Mouse (Mus musculus) heart, embryonic 14.5 days (tissue): ENCODE data around the gene Pcsk6. TPM values are rescaled to one million over a fixed set of nuclear protein-coding genes. Genes with fewer than 3 reads are reported as not detected.

Experiments used
- ATAC-seq: fragments of 200-750 bp; cut with Nextera tagmentation; 2 replicates; pipeline ENCODE4 v1.8.0; 2017; ENCODE audit warnings: low read depth, moderate TSS enrichment; ENCODE audit not compliant: insufficient number of reproducible peaks, insufficient read depth, low FRiP score
- H3K27ac ChIP-seq, 2 experiments: fragments of 200-500 bp in 1 of 2; fragments of 300-500 bp in 1 of 2; sonication (generic) in 1 of 2; replicated peaks in 1 of 2; 2 replicates each; pipeline ENCODE4 v1.5.1; 2012 to 2014; ENCODE audit warnings: low read depth in 2 of 2, low read length in 2 of 2, control low read depth in 1 of 2, mild to moderate bottlenecking in 1 of 2, mixed read lengths in 1 of 2; ENCODE audit not compliant: control insufficient read depth in 1 of 2, insufficient read depth in 1 of 2
- H3K27me3 ChIP-seq: fragments of 300-500 bp; sonication (generic); 2 replicates; pipeline ENCODE4 v1.6.1; 2014; ENCODE audit warnings: mild to moderate bottlenecking, low read length, control low read depth; ENCODE audit not compliant: control insufficient read depth, insufficient read depth
- H3K36me3 ChIP-seq: fragments of 300-500 bp; sonication (generic); 2 replicates; pipeline ENCODE4 v1.6.1; 2014; ENCODE audit warnings: mild to moderate bottlenecking, control low read depth, low read length, mixed read lengths; ENCODE audit not compliant: control insufficient read depth, insufficient read depth
- H3K4me1 ChIP-seq, 2 experiments: fragments of 200-500 bp in 1 of 2; fragments of 300-500 bp in 1 of 2; sonication (generic) in 1 of 2; 2 replicates each; pipeline ENCODE4 v1.6.1; 2012 to 2014; ENCODE audit warnings: low read length in 2 of 2, control low read depth in 1 of 2, mixed read lengths in 1 of 2; ENCODE audit not compliant: control insufficient read depth in 2 of 2, insufficient read depth in 2 of 2
- H3K4me2 ChIP-seq: fragments of 300-500 bp; sonication (generic); 2 replicates; pipeline ENCODE4 v1.6.1; 2014; ENCODE audit warnings: mild to moderate bottlenecking, low read length
- H3K4me3 ChIP-seq, 2 experiments: fragments of 200-500 bp in 1 of 2; fragments of 300-500 bp in 1 of 2; sonication (generic) in 1 of 2; 2 replicates each; pipeline ENCODE4 v1.5.1; 2012 to 2014; ENCODE audit warnings: low read length in 2 of 2, mild to moderate bottlenecking in 2 of 2, control low read depth in 1 of 2, low read depth in 1 of 2, moderate library complexity in 1 of 2; ENCODE audit not compliant: control insufficient read depth in 1 of 2, insufficient read depth in 1 of 2
- H3K9ac ChIP-seq: fragments of 300-500 bp; sonication (generic); 2 replicates; pipeline ENCODE4 v1.6.1; 2014; ENCODE audit warnings: mild to moderate bottlenecking, low read length
- H3K9me3 ChIP-seq: fragments of 300-500 bp; sonication (generic); 2 replicates; pipeline ENCODE4 v1.6.1; 2016; ENCODE audit warnings: low read length, control low read depth; ENCODE audit not compliant: control insufficient read depth
- WGBS: fragments of 180-500 bp; shearing (Covaris S2); extraction: QIAGEN DNeasy Blood & Tissue Kit; methylation state at CpG from one replicate; pipeline ENCODE4 v1.1.7; 2014; 5-methylcytosine and 5-hydroxymethylcytosine counted together
- polyA plus RNA-seq: library from polyadenylated mRNA; unstranded; fragments of >200 nt; fragmentation: Nextera tagmentation; extraction: Ambion mirVana; gene quantifications from 2 replicates; pipeline ENCODE4 v1.2.1, GENCODE M21; 2014

Gene Pcsk6
- polyA plus RNA-seq, 1 experiment from 2014 or later, result 3.0 TPM

DNA sequence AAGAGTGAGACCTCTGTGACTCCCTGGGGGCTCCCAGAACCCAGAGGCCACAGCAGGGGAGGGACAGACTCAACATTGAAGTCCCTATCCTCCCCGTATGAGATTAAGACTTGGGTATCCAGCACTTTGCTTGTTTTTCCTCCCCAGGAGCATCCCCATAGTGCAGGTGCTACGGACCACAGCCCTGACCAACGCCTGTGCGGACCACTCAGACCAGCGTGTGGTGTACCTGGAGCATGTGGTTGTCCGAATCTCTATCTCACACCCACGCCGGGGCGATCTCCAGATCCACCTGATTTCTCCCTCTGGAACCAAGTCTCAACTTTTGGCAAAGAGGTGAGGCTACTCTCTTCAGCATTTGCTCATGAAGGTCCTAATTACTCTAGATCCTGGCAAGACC lies 118.5 kb downstream of the Pcsk6 start:
- Histone ChIP-seq H3K27ac (no peak overlapping the region), H3K36me3 (no peaks in the 10 kb centered on the region), H3K4me2 (no peak overlapping the region), H3K27me3 (no peaks in the 10 kb centered on the region), H3K4me3 (no peak overlapping the region), H3K4me1 (peaks cover 0 to 5% of the 10 kb centered on the region in 2 experiments; a peak in 3 of 4 replicates), H3K9ac (no peak overlapping the region), H3K9me3 (no peaks in the 10 kb centered on the region)
- 89% methylated on average over 9 of the region's 9 CpGs for WGBS
- ATAC-seq, result no peak

DNA sequence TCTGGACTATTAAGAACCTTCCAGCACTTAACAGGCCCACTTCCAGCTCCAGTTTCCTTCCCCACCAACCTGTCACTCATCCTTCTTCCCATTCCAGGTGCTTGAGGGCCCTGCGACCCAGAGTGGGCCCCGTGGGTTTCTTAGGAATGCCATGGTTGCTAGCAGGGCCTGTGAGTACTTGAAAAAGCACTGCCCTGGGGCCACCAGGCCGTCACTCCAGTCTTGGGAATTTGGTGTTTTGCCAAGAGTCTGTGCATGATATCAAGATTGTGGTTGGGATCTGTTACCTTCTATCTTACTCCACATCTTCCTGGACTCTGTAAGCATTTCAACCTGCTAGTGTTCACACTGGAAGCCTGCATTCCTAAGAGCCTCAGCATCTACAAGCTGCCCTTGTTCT lies 120.5 kb downstream of the Pcsk6 start:
- H3K27ac ChIP-seq, result no peak overlapping the region
- H3K4me2 ChIP-seq, result no peak overlapping the region
- 55% methylated on average over 3 of the region's 3 CpGs for WGBS
- ATAC-seq, result no peak
- H3K4me3 ChIP-seq, result no peak overlapping the region
- no peak overlapping the region for H3K9ac ChIP-seq
- no peaks in the 10 kb centered on the region for H3K9me3 ChIP-seq
- H3K27me3 ChIP-seq, result no peaks in the 10 kb centered on the region
- H3K4me1 ChIP-seq, result peaks cover 0 to 5% of the 10 kb centered on the region in 2 experiments; a peak in 3 of 4 replicates
- no peaks in the 10 kb centered on the region for H3K36me3 ChIP-seq

GRCm38 (mm10) chr7:65988249-65988648 lies 126.7 kb downstream of the Pcsk6 start:
- 66% methylated on average over 4 of the region's 4 CpGs for WGBS
- H3K4me1 ChIP-seq, result no peaks in the 10 kb centered on the region
- no peak for ATAC-seq
- no peak overlapping the region for H3K4me3 ChIP-seq
- H3K9me3 ChIP-seq, result no peaks in the 10 kb centered on the region
- no peak overlapping the region for H3K9ac ChIP-seq
- no peak overlapping the region for H3K27ac ChIP-seq
- no peak overlapping the region for H3K4me2 ChIP-seq
- no peaks in the 10 kb centered on the region for H3K27me3 ChIP-seq
- H3K36me3 ChIP-seq, result no peaks in the 10 kb centered on the region

DNA sequence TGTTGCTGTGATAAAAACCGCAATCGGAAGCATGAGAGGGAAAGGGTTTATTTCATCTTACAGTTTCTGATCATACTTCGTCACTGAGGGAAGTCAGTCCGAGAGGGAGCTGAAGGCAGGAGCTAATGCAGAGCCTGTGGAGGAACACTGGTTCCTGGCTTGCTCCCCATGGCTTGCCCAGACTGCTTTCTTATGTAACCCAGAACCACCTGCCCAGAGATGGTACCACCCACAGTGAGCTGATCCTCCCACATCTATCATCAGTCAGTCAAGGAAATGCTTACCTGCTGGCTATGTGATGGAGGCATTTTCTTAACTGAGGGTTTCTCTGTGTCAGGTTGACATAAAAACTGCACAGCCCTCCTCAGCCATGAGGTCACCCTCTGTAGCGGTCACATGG lies 127.2 kb downstream of the Pcsk6 start:
- Histone ChIP-seq H3K9me3 (no peaks in the 10 kb centered on the region), H3K4me2 (no peak overlapping the region), H3K27me3 (no peaks in the 10 kb centered on the region), H3K4me3 (no peak overlapping the region), H3K9ac (no peak overlapping the region), H3K36me3 (no peaks in the 10 kb centered on the region), H3K4me1 (no peaks in the 10 kb centered on the region), H3K27ac (no peak overlapping the region)
- ATAC-seq, result no peak
- 89% methylated on average over 5 of the region's 5 CpGs for WGBS

- Histone ChIP-seq H3K4me1 (no peaks in the 10 kb centered on the region), H3K36me3 (no peaks in the 10 kb centered on the region), H3K9me3 (no peaks in the 10 kb centered on the region), H3K27me3 (no peaks in the 10 kb centered on the region), H3K4me3 (no peak overlapping the region), H3K27ac (no peak overlapping the region), H3K9ac (no peak overlapping the region), H3K4me2 (no peak overlapping the region)
- WGBS, result 75% methylated on average over 6 of the region's 6 CpGs
- no peak for ATAC-seq
Measured at GRCm38 (mm10) chr7:65992329-65992728, 130.8 kb downstream of the Pcsk6 start.

DNA sequence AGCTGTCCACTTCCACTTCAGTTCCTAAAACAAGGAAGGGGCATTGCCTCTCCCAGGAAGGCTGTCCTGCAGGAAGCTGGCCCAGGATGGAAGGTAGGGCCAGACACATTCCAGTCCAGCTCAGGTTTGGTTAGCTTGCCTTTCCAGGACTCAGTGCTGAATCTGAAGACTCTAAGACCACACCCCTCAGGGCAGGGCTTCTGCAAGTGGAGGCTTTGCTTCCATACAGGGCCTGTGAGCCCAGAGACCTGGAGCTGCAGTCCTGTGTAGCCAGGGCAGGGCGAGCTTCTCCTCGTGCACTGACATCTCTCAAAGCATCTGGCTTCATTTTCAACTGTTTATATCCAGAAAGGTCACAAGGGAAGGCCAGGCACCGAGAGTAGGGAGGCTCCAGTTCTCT lies 131.9 kb downstream of the Pcsk6 start:
- H3K27me3 ChIP-seq, result no peaks in the 10 kb centered on the region
- 64% methylated on average over 3 of the region's 3 CpGs for WGBS
- no peak for ATAC-seq

GRCm38 (mm10) chr7:66001035-66001754 lies 139.7 kb downstream of the Pcsk6 start:
- Histone ChIP-seq H3K9ac (no peak overlapping the region), H3K4me1 (no peaks in the 10 kb centered on the region), H3K27ac (no peak overlapping the region), H3K4me3 (no peak overlapping the region), H3K27me3 (no peaks in the 10 kb centered on the region), H3K36me3 (no peaks in the 10 kb centered on the region), H3K9me3 (0 out of 2 replicates have a peak, but pooled peaks cover 2% of the 10 kb centered on the region), H3K4me2 (no peak overlapping the region)
- 88% methylated on average over 16 of the region's 16 CpGs for WGBS
- no peak for ATAC-seq

More for the DNA sequence above, 131.9 kb downstream of the Pcsk6 start:
- no peaks in the 10 kb centered on the region for H3K9me3 ChIP-seq
- H3K4me3 ChIP-seq, result no peak overlapping the region
- no peaks in the 10 kb centered on the region for H3K4me1 ChIP-seq
- H3K9ac ChIP-seq, result no peak overlapping the region
- no peak overlapping the region for H3K4me2 ChIP-seq
- H3K36me3 ChIP-seq, result no peaks in the 10 kb centered on the region
- no peak overlapping the region for H3K27ac ChIP-seq

GRCm38 (mm10) chr7:66001797-66002196 lies 140.3 kb downstream of the Pcsk6 start:
- Histone ChIP-seq H3K4me3 (no peak overlapping the region), H3K9ac (no peak overlapping the region), H3K27ac (no peak overlapping the region), H3K4me1 (no peaks in the 10 kb centered on the region), H3K9me3 (0 out of 2 replicates have a peak, but pooled peaks cover 2% of the 10 kb centered on the region), H3K36me3 (no peaks in the 10 kb centered on the region), H3K4me2 (no peak overlapping the region), H3K27me3 (no peaks in the 10 kb centered on the region)
- 51% methylated on average over 3 of the region's 3 CpGs for WGBS
- ATAC-seq, result no peak
